Mouse (Mus musculus): ENCODE data around the gene Mthfd2l.

Mthfd2l gene

GRCm38 (mm10) chr5:91047987-91048386 is 117.1 kb downstream of the Mthfd2l start:
- in situ Hi-C loops (cut with MboI, MseI): no loop called here

- in situ Hi-C loops (cut with MboI, MseI): no loop called here
Observed at GRCm38 (mm10) chr5:91048397-91048796, 117.5 kb downstream of the Mthfd2l start.

All from regulatory T cell (primary cell).